Mouse (Mus musculus): ENCODE measurements around the gene Tmem178.

DNA sequence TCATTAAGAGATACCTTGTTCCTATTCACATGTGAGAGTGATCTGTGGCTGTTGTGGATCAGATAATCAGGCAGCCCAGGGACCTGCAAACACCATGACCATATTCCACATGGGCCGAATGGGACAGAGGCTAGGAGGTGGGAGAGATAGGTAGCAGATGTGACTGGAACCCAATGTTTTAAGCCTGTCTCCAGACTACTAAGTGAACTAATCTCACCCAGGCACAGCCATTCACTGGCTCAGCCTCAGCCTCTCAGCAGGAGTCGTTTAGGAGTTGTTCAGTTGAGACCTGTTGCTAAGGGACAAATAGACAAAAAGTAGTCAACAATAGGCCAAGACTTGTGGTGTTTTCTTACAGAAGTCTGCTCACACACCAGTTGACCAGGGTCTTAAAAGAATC lies 48.0 kb upstream of the Tmem178 start:
- TF ChIP-seq CTCF (IDR thresholded peaks at IDR 0.05; ENCODE audit: borderline replicate concordance, insufficient read depth, low read depth, low read length) (no peak), POLR2A (IDR thresholded peaks at IDR 0.05; ENCODE audit: borderline replicate concordance, insufficient read depth, low read length) (no peak)
